ENCODE assay signal across 9 mouse cellular contexts in the genomic region with DNA sequence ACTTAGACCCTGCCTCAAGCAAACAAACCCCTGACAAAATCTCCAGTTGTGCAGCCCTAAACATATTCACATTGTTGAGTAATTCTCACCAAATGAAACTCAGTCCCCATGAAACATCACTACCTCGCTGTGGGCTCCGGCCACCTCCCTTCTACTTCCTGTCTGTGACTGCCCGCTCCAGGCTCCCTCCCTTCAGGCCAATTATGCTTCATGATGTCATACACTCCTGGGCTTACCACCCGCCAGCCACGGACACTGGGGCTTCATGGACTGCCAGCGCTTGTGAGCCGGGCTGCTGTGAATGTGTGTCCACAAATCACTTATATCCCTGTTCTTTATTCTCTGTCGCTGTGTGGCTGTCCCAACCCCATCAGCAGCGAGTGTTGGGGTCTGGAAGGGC. TPM values are rescaled to one million over a fixed set of nuclear protein-coding genes. Genes with fewer than 3 reads are reported as not detected.
DNase-seq lines count a peak whose midpoint lies in the region; ATAC-seq and TF ChIP-seq lines count a peak whose summit lies in the region.
"Had no signal": no experiment of that assay in that cellular context is flagged by ENCODE, and none has a peak within 500 bp of the region (broad histone marks: within the 10 kb centered on the region; RNA-seq: fewer than 3 reads in every experiment).

No protein-coding gene starts in this region.

- H3K27ac ChIP-seq in bone marrow, adult 2 months (ENCODE audit: control insufficient read depth, insufficient read depth, low read depth, low read length, poor library complexity), result 0 out of 2 replicates have a peak overlapping the region, but pooled peaks have one; percentile 21
- H3K27ac ChIP-seq in heart, embryonic 12.5 days (ENCODE audit: poor library complexity, severe bottlenecking), result peak overlapping the region; percentile 44; the same call in 1 of the 2 replicates
- peak overlapping the region; percentile 63; the same call in 1 of the 2 replicates for H3K27ac ChIP-seq in limb, embryonic 15.5 days
- H3K27ac ChIP-seq in neural tube, embryonic 15.5 days (replicated peaks), result no peak overlapping the region
- H3K27ac ChIP-seq: embryonic facial prominence, embryonic 15.5 days had no signal

- peaks cover 2% of the 10 kb centered on the region; the same call in 1 of the 2 replicates for H3K4me1 ChIP-seq in bone marrow, adult 2 months (ENCODE audit: control insufficient read depth, insufficient read depth, low read length)
- peaks cover 30% of the 10 kb centered on the region for H3K4me1 ChIP-seq in heart, embryonic 12.5 days (replicated peaks)
- peaks cover 27% of the 10 kb centered on the region for H3K4me1 ChIP-seq in limb, embryonic 15.5 days
- peaks cover 5% of the 10 kb centered on the region; the same call in 1 of the 2 replicates for H3K4me1 ChIP-seq in neural tube, embryonic 15.5 days

- TF ChIP-seq CTCF in bone marrow, adult 2 months (IDR thresholded peaks at IDR 0.05; ENCODE audit: control insufficient read depth, insufficient read depth, low read length), result no peak

- no peak for TF ChIP-seq POLR2A in bone marrow, adult 2 months (IDR thresholded peaks at IDR 0.05; ENCODE audit: borderline replicate concordance, control insufficient read depth, low read depth, low read length)

- 35% methylated on average over 9 of the region's 9 CpGs for WGBS in bone marrow, adult 2 months
- WGBS in heart, embryonic 12.5 days, result 37% methylated on average over 9 of the region's 9 CpGs
- WGBS in limb, embryonic 15.5 days, result 26% methylated on average over 9 of the region's 9 CpGs
- WGBS in neural tube, embryonic 15.5 days, result 40% methylated on average over 9 of the region's 9 CpGs

- H3K4me3 ChIP-seq in bone marrow, adult 2 months (replicated peaks; ENCODE audit: control insufficient read depth, low read depth, low read length), result no peak overlapping the region
- H3K4me3 ChIP-seq in heart, embryonic 12.5 days, result peak overlapping the region; percentile 3; the same call in 1 of the 2 replicates
- no peak overlapping the region for H3K4me3 ChIP-seq in limb, embryonic 15.5 days
- no peak overlapping the region for H3K4me3 ChIP-seq in neural tube, embryonic 15.5 days (replicated peaks)
- H3K4me3 ChIP-seq: embryonic facial prominence, embryonic 15.5 days had no signal

- DNase-seq in cerebellum, postnatal 25 days, result peak; percentile 35 to 42
- peak; percentile 38 for DNase-seq in retina, embryonic 14.5 days (ENCODE audit: low spot score)
- no peak for DNase-seq in adipocyte (ENCODE audit: low spot score)

- H3K4me2 ChIP-seq in heart, embryonic 12.5 days, result peak overlapping the region; percentile 31
- H3K4me2 ChIP-seq in limb, embryonic 15.5 days, result no peak overlapping the region
- H3K4me2 ChIP-seq in neural tube, embryonic 15.5 days, result no peak overlapping the region
- H3K4me2 ChIP-seq: embryonic facial prominence, embryonic 15.5 days had no signal

- no peaks in the 10 kb centered on the region for H3K9me3 ChIP-seq in heart, embryonic 12.5 days (replicated peaks)
- no peaks in the 10 kb centered on the region for H3K9me3 ChIP-seq in limb, embryonic 15.5 days
- no peaks in the 10 kb centered on the region for H3K9me3 ChIP-seq in neural tube, embryonic 15.5 days (replicated peaks)
- H3K9me3 ChIP-seq: embryonic facial prominence, embryonic 15.5 days had no signal

- H3K27me3 ChIP-seq in heart, embryonic 12.5 days (replicated peaks), result no peaks in the 10 kb centered on the region
- no peaks in the 10 kb centered on the region for H3K27me3 ChIP-seq in limb, embryonic 15.5 days
- H3K27me3 ChIP-seq in neural tube, embryonic 15.5 days (replicated peaks), result no peaks in the 10 kb centered on the region
- H3K27me3 ChIP-seq: embryonic facial prominence, embryonic 15.5 days had no signal

- no peak for ATAC-seq in cerebellum, adult (ENCODE audit: insufficient number of reproducible peaks, low FRiP score, low TSS enrichment)
- no peak for ATAC-seq in heart, embryonic 12.5 days (ENCODE audit: insufficient number of reproducible peaks, low FRiP score)
- no peak for ATAC-seq in limb, embryonic 15.5 days (ENCODE audit: insufficient number of reproducible peaks, low FRiP score, low TSS enrichment, low read depth)
- no peak for ATAC-seq in neural tube, embryonic 15.5 days (ENCODE audit: low FRiP score)

- no peaks in the 10 kb centered on the region for H3K36me3 ChIP-seq in heart, embryonic 12.5 days
- H3K36me3 ChIP-seq in limb, embryonic 15.5 days, result no peaks in the 10 kb centered on the region
- H3K36me3 ChIP-seq in neural tube, embryonic 15.5 days, result no peaks in the 10 kb centered on the region
- H3K36me3 ChIP-seq: embryonic facial prominence, embryonic 15.5 days had no signal

- H3K9ac ChIP-seq in heart, embryonic 12.5 days, result peak overlapping the region; percentile 19; the same call in 1 of the 2 replicates
- H3K9ac ChIP-seq in limb, embryonic 15.5 days, result no peak overlapping the region
- H3K9ac ChIP-seq in neural tube, embryonic 15.5 days (replicated peaks), result no peak overlapping the region
- H3K9ac ChIP-seq: embryonic facial prominence, embryonic 15.5 days had no signal

RNA-seq across cellular contexts. Expression of a gene that starts 10.8 kb away (rescaled TPM):
- 0.81 and 1.3 TPM in 2 replicates for polyA plus RNA-seq in bone marrow, adult 2 months (2011; ENCODE audit: insufficient read depth, insufficient read length, low replicate concordance, missing spikeins)
- polyA plus RNA-seq in heart, embryonic 12.5 days (2016; fragmentation: Nextera tagmentation; extraction: Ambion mirVana), result 1.2 and 1.4 TPM in 2 replicates
- 3.5 and 4.4 TPM in 2 replicates for polyA plus RNA-seq in limb, embryonic 15.5 days (2015; fragmentation: Nextera tagmentation; extraction: Ambion mirVana)
- polyA plus RNA-seq in neural tube, embryonic 15.5 days (2015; fragmentation: Nextera tagmentation; extraction: Ambion mirVana), result 0.26 and 0.41 TPM in 2 replicates

RNA-seq across cellular contexts. Expression of a gene that starts 28.1 kb away (rescaled TPM):
- polyA plus RNA-seq in bone marrow, adult 2 months (2011; ENCODE audit: insufficient read depth, insufficient read length, low replicate concordance, missing spikeins), result 20.6 and 21.0 TPM in 2 replicates
- 44.2 and 46.2 TPM in 2 replicates for polyA plus RNA-seq in heart, embryonic 12.5 days (2016; fragmentation: Nextera tagmentation; extraction: Ambion mirVana)
- polyA plus RNA-seq in limb, embryonic 15.5 days (2015; fragmentation: Nextera tagmentation; extraction: Ambion mirVana), result 36.7 and 36.9 TPM in 2 replicates
- polyA plus RNA-seq in neural tube, embryonic 15.5 days (2015; fragmentation: Nextera tagmentation; extraction: Ambion mirVana), result 27.6 and 33.6 TPM in 2 replicates

RNA-seq across cellular contexts. Expression of a gene that starts 29.8 kb away (rescaled TPM):
- polyA plus RNA-seq in bone marrow, adult 2 months (2011; ENCODE audit: insufficient read depth, insufficient read length, low replicate concordance, missing spikeins), result 72.1 and 86.5 TPM in 2 replicates
- polyA plus RNA-seq in heart, embryonic 12.5 days (2016; fragmentation: Nextera tagmentation; extraction: Ambion mirVana), result 126 and 130 TPM in 2 replicates
- 237 and 239 TPM in 2 replicates for polyA plus RNA-seq in limb, embryonic 15.5 days (2015; fragmentation: Nextera tagmentation; extraction: Ambion mirVana)
- polyA plus RNA-seq in neural tube, embryonic 15.5 days (2015; fragmentation: Nextera tagmentation; extraction: Ambion mirVana), result 229 and 235 TPM in 2 replicates

RNA-seq across cellular contexts. Expression of a gene that starts 31.2 kb away (rescaled TPM):
- not detected in 2 replicates for polyA plus RNA-seq in bone marrow, adult 2 months (2011; ENCODE audit: insufficient read depth, insufficient read length, low replicate concordance, missing spikeins)
- not detected in 2 replicates for polyA plus RNA-seq in heart, embryonic 12.5 days (2016; fragmentation: Nextera tagmentation; extraction: Ambion mirVana)
- polyA plus RNA-seq in limb, embryonic 15.5 days (2015; fragmentation: Nextera tagmentation; extraction: Ambion mirVana), result 3.2 and 11.9 TPM in 2 replicates
- 0.69 and 14.1 TPM in 2 replicates for polyA plus RNA-seq in neural tube, embryonic 15.5 days (2015; fragmentation: Nextera tagmentation; extraction: Ambion mirVana)

RNA-seq across cellular contexts. Expression of a gene that starts 35.3 kb away (rescaled TPM):
- 60.4 and 87.1 TPM in 2 replicates for polyA plus RNA-seq in bone marrow, adult 2 months (2011; ENCODE audit: insufficient read depth, insufficient read length, low replicate concordance, missing spikeins)
- 208 and 219 TPM in 2 replicates for polyA plus RNA-seq in heart, embryonic 12.5 days (2016; fragmentation: Nextera tagmentation; extraction: Ambion mirVana)
- polyA plus RNA-seq in limb, embryonic 15.5 days (2015; fragmentation: Nextera tagmentation; extraction: Ambion mirVana), result 113 and 121 TPM in 2 replicates
- 142 and 144 TPM in 2 replicates for polyA plus RNA-seq in neural tube, embryonic 15.5 days (2015; fragmentation: Nextera tagmentation; extraction: Ambion mirVana)
